Mouse (Mus musculus): Measurements from ENCODE around the gene Ak2.
A peak's percentile ranks its signal among the peaks of the same experiment; 100 is the strongest.

Ak2 gene

DNA sequence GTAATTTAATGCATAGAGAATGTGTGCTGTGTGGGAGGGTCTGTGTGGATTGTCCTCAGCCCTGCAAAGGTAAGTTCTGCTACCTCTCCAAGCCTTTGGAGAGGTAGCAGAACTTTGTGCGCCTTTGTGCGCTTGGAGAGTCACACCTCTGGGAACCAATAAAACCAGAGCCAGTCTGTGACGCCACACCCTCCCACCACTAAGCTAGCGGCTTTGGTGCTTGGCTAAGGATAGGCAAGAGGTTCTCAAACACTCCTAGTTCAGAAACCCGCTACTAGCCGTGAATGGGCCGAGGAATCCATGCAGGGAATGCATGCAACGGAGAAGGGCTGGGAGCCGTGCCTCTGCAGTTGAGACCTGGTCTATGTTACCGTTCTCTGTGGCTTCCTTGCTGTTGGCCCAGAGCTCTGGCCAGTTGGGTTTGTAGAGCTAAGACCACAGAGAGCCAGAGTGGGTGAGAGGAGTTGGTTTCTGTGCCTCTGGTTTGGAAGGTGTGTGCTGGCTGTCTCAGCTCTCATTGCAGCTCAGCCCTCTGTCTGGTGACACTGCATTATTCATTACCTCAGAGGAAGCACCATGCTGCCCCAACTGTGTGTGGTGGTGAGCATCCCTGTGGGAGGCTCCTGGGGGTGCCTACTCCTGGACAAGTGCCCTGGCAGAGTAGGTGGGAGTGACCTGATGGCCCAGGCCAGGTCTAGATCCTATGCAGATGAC, 21.6 kb downstream of the Ak2 start:
- no peak for DNase-seq (ENCODE audit: low spot score)

- DNase-seq (ENCODE audit: low spot score), result no peak
Measured at GRCm38 (mm10) chr4:129016329-129016728, 24.6 kb downstream of the Ak2 start.

DNA sequence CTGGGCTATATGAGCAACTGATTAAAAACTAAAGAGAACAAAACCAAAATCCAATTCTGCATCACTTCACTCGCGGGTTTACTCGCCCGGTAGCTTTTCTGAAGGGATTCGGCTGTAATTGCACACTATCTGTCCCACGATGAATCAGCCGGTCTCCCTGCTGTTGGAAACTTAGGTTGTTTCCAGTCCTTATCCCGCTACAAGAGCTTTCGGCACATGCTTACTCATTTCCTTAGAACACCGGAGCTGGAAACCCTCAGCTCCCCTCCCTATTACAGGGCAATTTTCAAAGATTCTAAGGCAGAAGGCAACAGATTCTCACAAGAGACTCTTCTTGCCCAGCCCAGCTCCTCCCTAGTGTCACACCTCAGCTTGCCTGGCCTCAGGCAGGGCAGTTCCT, 25.4 kb downstream of the Ak2 start:
- no peak for DNase-seq (ENCODE audit: low spot score)

DNA sequence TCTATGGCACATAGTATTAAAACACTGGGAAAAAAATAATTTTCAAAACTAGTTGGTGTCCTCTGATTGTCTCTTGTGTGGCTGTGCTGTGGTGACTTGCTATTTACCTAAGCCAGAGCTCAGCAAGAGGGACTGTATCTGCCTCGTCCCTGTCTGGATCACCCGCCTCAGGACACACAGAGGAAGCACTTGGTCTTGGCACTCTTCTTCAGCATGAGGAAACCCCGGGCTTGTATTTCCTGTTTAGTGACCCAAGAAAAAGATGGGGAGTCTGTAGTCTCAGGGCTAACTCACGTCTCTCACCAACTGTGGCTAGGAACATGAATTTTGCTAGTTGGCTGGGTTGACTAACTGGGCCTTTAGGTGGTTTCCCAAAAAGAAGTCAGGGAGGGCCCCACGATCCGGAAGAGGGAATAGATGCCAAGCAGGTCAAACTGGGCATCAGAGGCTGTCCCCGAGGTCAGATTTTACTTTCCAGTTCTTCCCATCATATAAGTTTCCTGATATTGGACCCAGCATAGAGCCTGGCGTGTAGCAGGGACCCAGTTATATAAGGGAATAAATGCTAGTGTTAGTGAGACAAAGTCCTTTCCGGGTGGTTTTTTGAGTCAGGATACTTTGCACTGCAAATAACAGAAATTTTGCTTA, 27.2 kb downstream of the Ak2 start:
- no peak for DNase-seq (ENCODE audit: low spot score)

DNA sequence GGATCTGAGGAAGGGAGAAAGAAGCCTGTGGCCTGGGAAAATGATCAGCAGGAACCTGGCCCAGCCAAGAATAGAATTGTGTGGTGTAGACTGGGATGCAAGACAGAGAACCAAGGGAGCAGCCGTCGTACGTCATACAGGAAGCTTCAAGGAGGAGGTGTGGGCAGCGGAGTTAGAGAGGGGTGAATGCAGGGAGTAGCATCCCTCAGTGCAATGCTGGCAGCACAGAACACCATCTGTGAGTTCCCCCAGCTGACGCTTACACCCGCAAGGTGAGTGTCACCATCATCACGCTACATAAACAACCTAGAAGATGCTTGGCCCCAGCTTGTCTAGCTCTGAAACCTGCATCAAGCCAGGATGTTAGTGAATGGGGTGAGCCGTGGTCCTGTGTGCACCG, 28.0 kb downstream of the Ak2 start:
- DNase-seq (ENCODE audit: low spot score), result no peak

- DNase-seq (ENCODE audit: low spot score), result no peak
Measured at GRCm38 (mm10) chr4:129020454-129020853, 28.7 kb downstream of the Ak2 start.

DNA sequence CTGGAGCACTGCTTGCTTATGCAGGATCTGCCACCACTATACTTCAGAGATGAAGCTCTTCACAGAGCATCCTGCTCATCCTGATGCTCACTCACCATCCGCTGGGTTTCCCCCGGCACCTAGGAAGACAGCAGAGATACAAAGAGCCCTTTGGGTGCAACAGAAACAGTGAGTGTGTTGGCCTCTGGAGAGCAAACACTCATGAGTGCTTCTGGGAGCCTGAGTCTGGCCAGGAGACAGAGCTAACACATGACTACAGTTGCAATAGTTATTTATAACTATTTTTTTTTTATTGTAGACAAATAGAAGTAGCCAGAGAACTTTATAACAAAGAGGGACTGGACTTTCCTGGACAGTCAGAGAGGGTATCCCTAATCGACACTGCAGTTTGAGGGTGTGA, 29.7 kb downstream of the Ak2 start:
- DNase-seq (ENCODE audit: low spot score), result no peak

GRCm38 (mm10) chr4:129021886-129022285, 30.1 kb downstream of the Ak2 start:
- no peak for DNase-seq (ENCODE audit: low spot score)

- no peak for DNase-seq (ENCODE audit: low spot score)
Measured at GRCm38 (mm10) chr4:129023884-129024283, 32.1 kb downstream of the Ak2 start.

DNA sequence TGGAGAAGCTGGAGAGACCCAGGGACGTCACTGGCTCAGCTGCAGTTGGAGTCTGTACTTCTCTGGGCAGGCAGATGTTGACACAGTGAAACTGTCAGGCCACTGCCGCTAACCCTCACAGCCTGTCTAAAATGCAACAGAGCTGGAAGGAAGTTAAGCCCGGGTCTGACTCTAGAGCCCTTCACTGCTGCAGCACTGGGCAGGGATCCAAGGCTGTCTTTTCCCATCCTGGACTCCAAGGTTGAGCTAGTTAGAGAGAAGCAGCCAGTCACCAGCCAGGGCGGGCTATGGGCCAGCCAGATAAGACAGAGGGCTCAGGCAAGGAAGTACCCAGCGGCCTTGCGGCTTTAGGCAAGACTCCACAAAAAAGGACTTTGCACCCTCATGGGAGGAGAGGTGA, 33.0 kb downstream of the Ak2 start:
- no peak for DNase-seq (ENCODE audit: low spot score)

DNA sequence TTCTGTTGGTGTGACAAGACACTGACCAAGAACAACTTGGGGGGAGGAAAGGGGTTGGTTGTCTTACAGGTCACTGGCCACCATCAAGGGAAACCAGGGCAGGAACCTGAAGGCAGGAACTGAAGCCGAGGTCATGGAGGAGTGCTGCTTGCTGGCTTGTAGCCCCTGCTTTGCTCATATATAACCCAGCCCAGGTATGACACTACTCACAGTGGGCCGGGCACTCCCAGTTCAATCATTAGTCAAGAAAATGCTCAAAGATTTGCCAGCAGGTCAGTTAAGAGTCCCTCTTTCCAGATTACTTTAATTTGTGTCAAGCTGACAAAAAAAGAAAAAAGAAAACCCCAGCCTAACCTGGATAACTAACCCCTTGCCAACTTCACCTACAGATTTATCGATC, 33.9 kb downstream of the Ak2 start:
- no peak for DNase-seq (ENCODE audit: low spot score)

GRCm38 (mm10) chr4:129030746-129031145, 39.0 kb downstream of the Ak2 start:
- DNase-seq (ENCODE audit: low spot score), result no peak

DNA sequence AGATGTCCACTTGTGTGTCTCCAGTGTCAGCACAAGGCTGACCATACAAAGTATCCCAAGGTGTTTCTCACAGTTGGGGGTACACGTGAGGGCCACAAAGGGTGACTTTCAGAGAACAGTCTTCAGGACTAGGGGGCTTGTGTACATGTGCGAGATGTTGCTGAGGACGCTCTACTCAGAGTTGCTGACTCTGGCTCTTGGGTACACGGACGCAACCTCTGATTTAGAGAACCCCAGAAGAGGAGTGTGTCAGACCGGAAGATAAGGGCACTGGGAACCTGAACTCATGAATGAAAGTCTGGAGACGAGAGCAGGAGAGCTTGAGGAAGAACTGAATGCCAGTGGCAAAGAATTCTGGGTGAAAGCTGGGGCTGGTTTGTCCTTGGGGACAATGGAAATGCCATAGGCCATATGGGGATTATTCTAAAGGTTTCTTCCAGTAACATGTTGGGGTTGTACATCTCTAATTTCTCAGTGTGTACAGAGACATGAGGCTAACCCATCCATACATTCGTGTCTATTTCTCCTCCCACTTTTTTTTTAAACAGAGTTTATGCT, 39.7 kb downstream of the Ak2 start:
- DNase-seq (ENCODE audit: low spot score), result no peak

- peak; percentile 85 for DNase-seq (ENCODE audit: low spot score)
Measured at GRCm38 (mm10) chr4:129032133-129032962, 40.6 kb downstream of the Ak2 start.

DNA sequence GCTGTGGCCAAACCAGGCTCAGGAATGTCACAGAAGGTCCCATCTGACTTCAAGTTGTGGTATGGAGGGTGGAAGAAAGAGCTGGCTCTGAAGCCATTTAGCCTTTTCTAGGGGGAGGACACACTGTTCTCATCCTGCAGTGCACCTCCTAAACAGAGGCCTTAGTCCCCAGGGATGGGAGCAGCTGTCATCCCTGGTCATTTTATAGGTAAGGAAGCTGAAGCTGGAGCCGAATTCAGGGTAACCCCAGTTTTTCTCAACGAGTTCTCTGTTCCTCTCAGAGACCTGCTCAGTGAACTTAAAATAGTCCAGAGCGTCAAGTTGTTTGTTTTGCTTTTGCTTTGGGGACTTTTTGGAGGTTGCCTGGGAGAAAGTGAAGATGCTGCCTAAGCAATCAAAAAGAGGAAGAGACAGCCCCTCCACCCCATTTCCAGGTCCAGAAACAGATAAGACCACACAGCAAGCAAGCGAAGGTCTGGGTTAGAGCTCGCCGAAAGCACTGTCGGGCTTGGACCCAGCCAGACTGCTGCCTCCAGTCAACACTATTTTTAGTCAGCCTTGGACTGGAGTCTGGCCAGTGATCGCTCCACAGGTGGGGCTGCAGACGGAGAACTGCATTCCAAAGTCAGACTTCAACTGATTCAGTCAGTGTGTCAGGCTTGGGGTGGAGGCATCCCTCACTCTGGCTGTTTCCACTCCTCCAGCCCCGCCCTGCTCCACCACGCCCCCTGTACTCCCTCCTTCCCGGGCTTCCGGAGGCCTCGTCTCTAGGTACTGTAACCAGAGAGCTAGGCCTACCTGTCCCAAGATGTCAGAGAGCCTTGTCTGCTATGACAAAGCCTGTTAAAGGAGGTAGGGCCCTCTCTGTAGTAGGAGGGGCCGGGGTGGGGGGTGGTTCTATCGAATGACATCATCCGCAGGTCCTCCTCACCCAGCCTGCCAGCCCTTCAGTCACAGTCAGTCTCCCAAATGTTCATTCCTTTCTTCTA, 41.5 kb downstream of the Ak2 start:
- DNase-seq (ENCODE audit: low spot score), result peak; percentile 56

GRCm38 (mm10) chr4:129034224-129034623, 42.5 kb downstream of the Ak2 start:
- DNase-seq (ENCODE audit: low spot score), result no peak

DNA sequence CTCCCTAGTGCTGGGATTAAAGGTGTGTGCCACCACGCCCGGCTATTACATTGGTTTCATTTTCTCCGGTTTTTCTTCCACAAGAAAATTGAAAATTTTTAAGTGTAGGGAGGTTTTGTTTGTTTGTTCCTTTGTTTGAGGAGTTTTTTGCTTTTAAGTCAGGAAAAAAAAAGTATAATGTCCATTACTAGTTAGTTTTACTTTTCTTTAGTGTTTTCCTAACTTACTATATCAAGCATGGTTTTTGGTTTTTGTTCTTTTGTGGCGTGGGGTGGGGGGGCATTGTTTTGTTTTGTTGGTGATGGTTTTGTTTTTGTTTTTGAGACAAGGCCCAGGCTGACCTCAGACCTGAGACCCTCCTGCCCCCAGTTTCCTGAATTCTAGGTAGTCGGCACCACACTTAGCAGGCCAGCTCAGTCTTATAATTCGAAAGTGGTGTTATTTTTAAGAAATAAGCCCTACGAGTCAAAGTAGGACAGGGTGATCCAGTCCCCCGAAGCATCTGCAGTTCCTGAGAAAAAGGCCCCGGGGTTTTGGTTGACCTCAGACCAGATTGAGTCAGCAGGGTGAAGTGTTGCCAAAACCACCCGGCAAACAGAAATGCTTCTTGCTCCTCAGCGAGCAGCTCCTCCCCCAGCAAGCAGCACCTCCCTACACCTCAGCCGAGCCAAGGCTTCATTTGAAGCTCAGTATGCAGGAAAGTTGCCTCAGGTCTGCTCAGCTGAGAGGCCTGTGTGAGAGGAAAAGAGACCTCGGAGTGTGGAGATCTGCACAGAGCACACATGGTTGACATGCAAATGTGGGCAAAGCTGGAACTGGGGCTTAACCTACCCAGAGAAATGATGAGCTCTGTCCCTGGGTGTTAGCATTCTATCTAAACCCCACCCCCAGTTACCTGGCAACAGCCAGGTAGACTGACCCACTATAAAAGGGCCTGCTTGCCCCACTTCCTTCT, 43.2 kb downstream of the Ak2 start:
- DNase-seq (ENCODE audit: low spot score), result peak; percentile 79

DNA sequence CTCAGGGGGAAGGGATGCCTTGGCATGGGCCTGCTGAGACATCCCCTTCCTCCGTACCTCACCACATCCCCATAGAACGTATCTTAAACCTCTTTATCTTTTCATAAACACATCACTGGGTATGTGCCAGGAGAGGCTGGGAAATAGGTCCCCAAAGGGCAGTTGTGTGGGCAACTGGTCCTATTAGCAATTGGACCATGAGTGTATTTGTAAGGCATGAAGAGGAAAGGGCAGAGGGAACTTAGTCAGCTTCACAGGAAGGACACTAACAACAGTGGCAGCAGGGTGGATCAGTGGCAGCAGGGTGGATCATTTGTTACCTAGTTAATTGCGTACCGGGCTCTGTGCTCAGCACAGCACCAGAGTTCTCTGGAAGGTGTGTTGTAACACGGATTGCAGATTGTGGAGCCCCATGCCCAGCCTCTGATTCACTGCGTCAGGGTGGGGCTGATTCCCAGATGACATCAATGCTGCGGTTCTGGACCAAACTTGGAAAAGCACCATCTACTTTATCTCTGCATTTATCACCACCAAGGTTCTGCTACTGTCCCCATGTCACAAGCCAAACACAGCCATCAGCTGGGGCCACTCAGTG, 44.2 kb downstream of the Ak2 start:
- DNase-seq (ENCODE audit: low spot score), result no peak

DNA sequence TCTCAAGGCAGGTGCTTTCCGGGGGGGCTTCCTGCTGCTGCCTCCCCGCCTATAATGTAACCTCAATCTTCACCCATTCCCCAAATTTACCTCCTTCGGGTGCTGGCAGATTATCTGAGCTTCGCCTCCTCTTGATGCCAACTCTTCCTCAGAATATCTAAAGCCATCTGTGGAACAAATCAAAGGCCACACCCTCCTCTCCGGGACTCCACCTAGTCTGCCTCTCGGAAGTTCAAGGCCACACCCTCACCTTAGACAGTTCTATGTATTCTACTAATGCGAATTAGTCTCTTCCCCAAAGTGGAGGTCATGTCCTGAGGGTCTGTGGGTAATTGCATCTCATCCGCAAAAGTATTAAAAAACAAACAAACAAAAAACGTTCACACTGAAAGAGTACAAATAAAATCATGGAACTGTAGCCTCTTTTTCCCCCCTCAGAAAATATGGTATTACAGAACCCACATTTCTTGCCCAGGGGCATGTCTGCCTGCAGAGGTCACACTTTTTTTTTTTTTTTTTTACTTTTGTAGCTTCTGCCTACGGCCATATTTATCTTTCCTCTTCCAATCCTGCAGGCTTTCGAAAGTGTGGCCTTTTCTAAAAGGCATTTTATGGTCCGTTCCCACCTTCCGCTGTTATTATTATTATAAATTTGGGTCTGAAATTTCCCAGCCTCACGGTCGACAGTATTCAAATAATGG, 56.1 kb downstream of the Ak2 start:
- DNase-seq (ENCODE audit: low spot score), result no peak
